Mouse (Mus musculus) neural tube, embryonic 15.5 days (tissue): ENCODE results near the gene Tmem221. TPM values are rescaled to one million over a fixed set of nuclear protein-coding genes. Genes with fewer than 3 reads are reported as not detected.
"Not testable (repeated sequence)": the region's sequence is repeated elsewhere in the genome, so short reads cannot be mapped to it uniquely, and the experiment has no call there.

Experiments used
- ATAC-seq: fragments of 200-750 bp; cut with Nextera tagmentation; 2 replicates; pipeline ENCODE4 v1.8.0; 2017; ENCODE audit warnings: mild to moderate bottlenecking, moderate TSS enrichment, moderate library complexity; ENCODE audit not compliant: low FRiP score
- H3K27ac ChIP-seq: fragments of 300-500 bp; sonication (generic); replicated peaks from 2 replicates; pipeline ENCODE4 v1.5.1; 2015; ENCODE audit warnings: mild to moderate bottlenecking, inconsistent platforms
- H3K27me3 ChIP-seq: fragments of 300-500 bp; sonication (generic); replicated peaks from 2 replicates; pipeline ENCODE4 v1.6.1; 2015; ENCODE audit warnings: inconsistent platforms
- H3K36me3 ChIP-seq: fragments of 300-500 bp; sonication (generic); 2 replicates; pipeline ENCODE4 v1.6.1; 2015; ENCODE audit warnings: inconsistent platforms
- H3K4me1 ChIP-seq: fragments of 300-500 bp; sonication (generic); 2 replicates; pipeline ENCODE4 v1.6.1; 2015; ENCODE audit warnings: inconsistent platforms
- H3K4me2 ChIP-seq: fragments of 300-500 bp; sonication (generic); 2 replicates; pipeline ENCODE4 v1.6.1; 2015; ENCODE audit warnings: inconsistent platforms, mild to moderate bottlenecking, moderate library complexity
- H3K4me3 ChIP-seq: fragments of 300-500 bp; sonication (generic); replicated peaks from 2 replicates; pipeline ENCODE4 v1.5.1; 2015; ENCODE audit warnings: mild to moderate bottlenecking, inconsistent platforms
- H3K9ac ChIP-seq: fragments of 300-500 bp; sonication (generic); replicated peaks from 2 replicates; pipeline ENCODE4 v1.6.1; 2015; ENCODE audit warnings: mild to moderate bottlenecking, inconsistent platforms
- H3K9me3 ChIP-seq: fragments of 300-500 bp; sonication (generic); replicated peaks from 2 replicates; pipeline ENCODE4 v1.6.1; 2016; ENCODE audit warnings: inconsistent platforms
- WGBS: fragments of 180-500 bp; shearing (Covaris S2); methylation state at CpG from one replicate; pipeline ENCODE4 v1.1.7; 2015; ENCODE audit warnings: mixed read lengths; 5-methylcytosine and 5-hydroxymethylcytosine counted together
- polyA plus RNA-seq: library from polyadenylated mRNA; unstranded; fragments of >200 nt; fragmentation: Nextera tagmentation; extraction: Ambion mirVana; gene quantifications from 2 replicates; pipeline ENCODE4 v1.2.1, GENCODE M21; 2015

The Tmem221 gene
- polyA plus RNA-seq, 1 experiment from 2014 or later, result 0.15 TPM

DNA sequence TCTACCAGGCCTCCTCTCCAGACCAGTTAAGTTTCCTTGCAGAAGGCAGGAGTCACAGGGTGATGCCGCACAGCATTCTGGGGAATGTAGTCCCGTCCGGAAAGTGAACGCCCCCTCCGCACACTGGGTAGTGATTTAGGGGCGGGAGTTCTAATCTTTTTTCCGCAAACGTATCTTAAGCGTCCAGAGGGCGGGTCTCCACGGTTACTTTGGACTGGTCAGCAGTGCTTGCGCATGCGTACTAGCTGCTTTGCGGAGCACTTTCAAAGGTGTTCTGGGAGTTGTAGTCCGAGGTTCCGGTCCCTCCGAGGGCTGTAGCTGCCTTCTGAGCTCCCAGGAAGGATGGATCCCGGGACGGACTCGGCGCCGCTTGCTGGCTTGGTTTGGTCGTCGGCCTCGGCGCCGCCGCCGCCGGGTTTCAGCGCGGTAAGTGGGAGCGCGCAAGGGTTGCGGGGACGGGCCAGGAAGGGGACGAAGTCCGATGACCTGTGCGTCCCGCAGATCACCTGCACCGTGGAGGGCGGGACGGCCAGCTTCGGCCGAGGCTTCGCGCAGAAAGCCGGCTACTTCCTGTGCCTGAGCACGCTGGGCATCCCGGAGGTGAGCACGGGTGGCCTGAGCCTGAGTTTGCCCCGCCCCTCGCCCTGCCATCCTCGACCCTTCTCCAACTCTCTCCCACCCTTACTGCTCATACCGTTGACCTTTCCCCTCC lies 15.9 kb downstream of the Tmem221 start, which contains the start of gene Mvb12a:
Gene Mvb12a (plus strand): TSS at position 291 of the 712 bp plus-strand sequence.
- Histone ChIP-seq H3K36me3 (peaks cover 24% of the 10 kb centered on the region), H3K27ac (peak within 1 kb of the TSS; percentile 77), H3K9me3 (no peaks in the 10 kb centered on the region), H3K4me1 (peaks cover 20% of the 10 kb centered on the region), H3K4me2 (peak within 1 kb of the TSS; percentile 85), H3K9ac (peak within 1 kb of the TSS; percentile 87), H3K27me3 (peaks cover 6% of the 10 kb centered on the region), H3K4me3 (peak within 1 kb of the TSS; percentile 94)
- WGBS, result under 1% methylated on average over 55 of the region's 55 CpGs
- ATAC-seq, result peak; percentile 96

DNA sequence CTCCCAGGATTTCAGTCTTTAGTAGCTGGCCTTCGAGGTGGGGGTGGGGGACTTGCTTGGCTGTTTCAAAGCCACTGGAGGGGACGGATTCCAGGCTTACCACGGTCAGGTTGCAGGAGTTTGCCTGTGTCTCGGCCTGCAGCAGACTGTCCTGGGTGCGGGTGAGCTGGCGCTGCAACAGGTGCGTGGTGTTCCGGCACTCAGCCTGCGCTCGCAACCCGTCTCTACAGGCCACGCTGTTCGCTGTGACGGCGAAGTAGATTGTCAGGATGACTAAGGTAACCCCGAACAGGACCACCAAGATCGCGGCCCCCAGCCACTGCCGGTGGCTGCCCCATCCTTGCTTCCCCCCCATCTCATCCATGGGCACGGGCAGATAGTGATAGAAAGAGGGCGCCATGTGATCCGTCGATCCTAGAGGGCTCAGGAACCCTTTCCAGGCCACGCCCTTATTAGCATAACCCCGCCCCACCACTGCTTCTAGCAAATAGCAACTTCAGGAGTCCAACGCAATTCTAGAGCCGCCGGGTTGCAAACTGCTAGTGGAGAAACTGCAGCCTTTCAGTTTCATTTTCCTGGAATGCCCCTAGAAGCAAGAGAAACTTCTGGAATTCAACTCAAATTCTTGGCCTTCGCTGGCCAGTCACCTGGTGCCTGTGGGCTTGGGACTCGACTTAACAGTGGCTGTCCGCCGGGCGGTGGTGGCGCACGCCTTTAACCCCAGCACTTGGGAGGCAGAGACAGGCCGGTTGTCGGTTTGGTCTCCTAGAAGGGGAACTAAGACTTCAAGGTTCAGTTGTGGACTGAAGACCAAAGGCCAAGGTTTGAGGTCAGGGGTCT lies 21.4 kb downstream of the Tmem221 start, which contains the start of gene Bst2:
Gene Bst2 (minus strand): TSS at position 429 of the 840 bp plus-strand sequence.
- H3K36me3 ChIP-seq, result no peaks in the 10 kb centered on the region
- H3K27ac ChIP-seq, result no peak within 1 kb of the TSS
- peak within 1 kb of the TSS; percentile 37; the same call in 1 of the 2 replicates for H3K9ac ChIP-seq
- peaks cover 11% of the 10 kb centered on the region for H3K4me1 ChIP-seq
- H3K4me2 ChIP-seq, result peak within 1 kb of the TSS; percentile 57
- H3K27me3 ChIP-seq, result peaks cover 25% of the 10 kb centered on the region
- H3K9me3 ChIP-seq, result no peaks in the 10 kb centered on the region
- H3K4me3 ChIP-seq, result peak within 1 kb of the TSS; percentile 35
- 4% methylated on average over 37 of the region's 37 CpGs for WGBS
- ATAC-seq, result no peak

DNA sequence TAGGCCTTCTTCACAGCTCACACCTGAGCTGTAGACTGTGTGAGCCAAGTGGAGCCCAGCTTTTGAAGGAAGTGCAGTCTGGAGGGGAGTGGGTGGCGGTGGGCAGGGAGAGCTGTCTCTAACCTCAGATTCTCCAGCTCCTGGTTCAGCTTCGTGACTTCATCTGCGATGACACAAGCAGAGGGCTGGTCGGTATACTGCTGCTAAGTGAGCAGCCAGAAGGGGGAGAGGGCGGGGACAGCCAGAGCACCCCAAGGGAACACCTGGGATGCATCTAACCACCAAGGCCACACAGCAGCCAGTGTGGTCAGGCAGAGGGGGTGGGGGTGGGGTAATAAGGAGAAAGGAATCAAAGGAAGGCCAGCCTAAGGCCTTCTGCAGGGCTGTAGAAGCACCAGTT lies 23.0 kb downstream of the Tmem221 start:
- ATAC-seq, result no peak
- WGBS, result 61% methylated on average over 5 of the region's 5 CpGs
- Histone ChIP-seq H3K27ac (no peak overlapping the region), H3K4me2 (peak overlapping the region; percentile 9; the same call in 1 of the 2 replicates), H3K4me3 (no peak overlapping the region), H3K36me3 (no peaks in the 10 kb centered on the region), H3K9me3 (no peaks in the 10 kb centered on the region), H3K27me3 (peaks cover 21% of the 10 kb centered on the region), H3K9ac (no peak overlapping the region), H3K4me1 (peaks cover 11% of the 10 kb centered on the region)

DNA sequence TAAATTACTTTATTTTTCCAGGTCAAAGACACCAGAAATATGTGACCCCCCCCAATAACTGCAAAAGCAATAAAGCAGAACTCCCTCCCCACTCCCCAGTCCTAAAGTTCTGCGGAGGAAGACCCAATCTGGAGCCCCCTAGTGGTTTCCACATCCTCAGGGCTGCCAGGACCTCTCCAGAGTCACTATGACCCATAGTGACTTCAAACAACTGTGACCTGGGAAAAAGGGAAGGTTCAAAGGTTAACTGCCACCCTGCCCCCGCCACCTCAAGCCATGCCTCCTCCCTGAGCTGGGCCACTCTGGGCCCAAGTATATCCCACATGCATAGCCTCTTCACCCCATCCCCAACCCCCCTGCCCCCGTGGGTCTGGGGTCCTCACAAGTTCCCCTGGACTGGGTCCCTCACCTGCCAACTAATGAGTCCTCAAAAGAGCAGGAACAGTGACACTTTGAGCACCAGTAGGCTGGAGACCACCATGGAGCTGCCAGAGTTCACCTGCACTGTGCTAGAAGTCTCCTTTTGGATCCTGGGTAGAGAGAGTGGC lies 24.3 kb downstream of the Tmem221 start:
- Histone ChIP-seq H3K9me3 (no peaks in the 10 kb centered on the region), H3K27me3 (peaks cover 21% of the 10 kb centered on the region), H3K4me3 (no peak overlapping the region), H3K9ac (no peak overlapping the region), H3K27ac (no peak overlapping the region), H3K36me3 (no peaks in the 10 kb centered on the region), H3K4me2 (no peak overlapping the region), H3K4me1 (peaks cover 11% of the 10 kb centered on the region)
- no peak for ATAC-seq
- 36% methylated on average over 3 of the region's 3 CpGs for WGBS

DNA sequence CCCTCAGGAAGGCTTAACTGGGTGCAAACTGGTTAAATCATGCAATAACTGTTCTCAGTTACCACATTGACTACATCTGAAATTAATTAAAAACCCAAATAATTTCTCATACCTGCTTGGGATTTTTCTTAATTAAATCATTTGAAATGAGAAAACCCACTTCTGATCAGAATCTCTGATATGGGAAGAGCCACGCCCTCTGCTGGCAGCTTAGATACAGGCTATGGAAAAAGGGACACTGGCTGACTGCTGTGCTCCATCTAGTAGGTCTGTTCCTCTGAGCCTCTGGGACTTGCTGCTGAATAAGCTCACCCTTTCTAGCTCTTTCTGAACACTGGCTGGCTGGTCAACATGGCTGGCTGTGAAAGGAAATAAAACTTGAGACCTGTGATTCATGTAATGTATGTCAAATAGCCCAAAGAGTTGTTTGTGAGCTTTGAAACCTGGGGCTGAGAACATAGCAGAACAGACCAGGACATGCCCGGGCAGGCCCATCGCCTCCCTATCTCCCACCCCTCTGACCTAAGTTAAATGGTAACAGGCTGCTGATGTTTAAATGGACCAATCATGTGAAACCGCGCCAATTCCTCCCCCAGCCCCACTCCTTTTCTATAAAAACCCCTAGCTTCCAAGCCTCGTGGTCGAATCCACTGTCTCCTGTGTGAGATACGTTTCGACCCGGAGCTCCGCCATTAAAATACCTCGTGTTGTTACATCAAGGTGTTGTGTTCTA lies 27.8 kb downstream of the Tmem221 start:
- ATAC-seq, H3K4me1 ChIP-seq, H3K4me2 ChIP-seq, H3K9ac ChIP-seq, H3K27ac ChIP-seq, H3K4me3 ChIP-seq, H3K9me3 ChIP-seq, H3K36me3 ChIP-seq: not testable (repeated sequence)
- peaks cover 23% of the 10 kb centered on the region for H3K27me3 ChIP-seq
- WGBS, result 72% methylated on average over 5 of the region's 12 CpGs

DNA sequence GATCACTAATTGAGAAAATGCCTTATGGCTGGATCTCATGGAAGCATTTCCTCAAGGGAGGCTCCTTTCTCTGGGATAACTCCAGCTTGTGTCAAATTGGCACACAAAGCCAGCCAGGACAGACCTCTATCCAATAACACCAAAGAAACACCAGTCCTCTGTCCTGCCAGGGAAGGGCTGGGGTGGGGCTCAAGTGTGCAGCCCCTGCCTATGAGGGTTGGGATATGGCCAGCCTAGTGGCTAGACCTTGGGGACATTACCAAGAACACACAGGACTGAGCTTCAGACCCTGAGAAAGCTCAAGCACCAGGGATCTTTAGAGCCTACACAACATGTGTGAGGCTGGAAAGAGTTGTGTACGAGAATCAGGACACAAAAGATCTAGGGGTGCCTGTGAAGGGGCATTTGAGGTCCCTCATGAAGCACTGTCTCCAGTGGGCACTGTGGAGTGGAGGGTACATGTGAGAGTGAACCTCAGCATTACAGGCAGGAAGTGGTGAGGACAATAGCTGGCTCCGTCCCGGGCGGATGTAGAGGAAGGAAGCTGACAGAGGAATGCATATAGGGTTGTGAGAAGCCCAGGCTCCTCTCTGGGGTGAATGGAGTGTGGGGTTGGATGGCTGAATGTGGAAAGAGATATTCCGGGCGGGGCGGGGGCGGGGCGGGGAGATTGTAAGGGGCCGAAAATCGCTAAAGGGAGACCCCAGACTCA lies 30.2 kb downstream of the Tmem221 start:
- H3K9me3 ChIP-seq, result no peaks in the 10 kb centered on the region
- no peaks in the 10 kb centered on the region for H3K36me3 ChIP-seq
- H3K4me1 ChIP-seq, result 0 out of 2 replicates have a peak, but pooled peaks cover 5% of the 10 kb centered on the region
- WGBS, result 84% methylated on average over 11 of the region's 11 CpGs
- no peak overlapping the region for H3K4me3 ChIP-seq
- H3K4me2 ChIP-seq, result no peak overlapping the region
- peaks cover 42% of the 10 kb centered on the region for H3K27me3 ChIP-seq
- H3K9ac ChIP-seq, result no peak overlapping the region
- ATAC-seq, result no peak
- no peak overlapping the region for H3K27ac ChIP-seq

DNA sequence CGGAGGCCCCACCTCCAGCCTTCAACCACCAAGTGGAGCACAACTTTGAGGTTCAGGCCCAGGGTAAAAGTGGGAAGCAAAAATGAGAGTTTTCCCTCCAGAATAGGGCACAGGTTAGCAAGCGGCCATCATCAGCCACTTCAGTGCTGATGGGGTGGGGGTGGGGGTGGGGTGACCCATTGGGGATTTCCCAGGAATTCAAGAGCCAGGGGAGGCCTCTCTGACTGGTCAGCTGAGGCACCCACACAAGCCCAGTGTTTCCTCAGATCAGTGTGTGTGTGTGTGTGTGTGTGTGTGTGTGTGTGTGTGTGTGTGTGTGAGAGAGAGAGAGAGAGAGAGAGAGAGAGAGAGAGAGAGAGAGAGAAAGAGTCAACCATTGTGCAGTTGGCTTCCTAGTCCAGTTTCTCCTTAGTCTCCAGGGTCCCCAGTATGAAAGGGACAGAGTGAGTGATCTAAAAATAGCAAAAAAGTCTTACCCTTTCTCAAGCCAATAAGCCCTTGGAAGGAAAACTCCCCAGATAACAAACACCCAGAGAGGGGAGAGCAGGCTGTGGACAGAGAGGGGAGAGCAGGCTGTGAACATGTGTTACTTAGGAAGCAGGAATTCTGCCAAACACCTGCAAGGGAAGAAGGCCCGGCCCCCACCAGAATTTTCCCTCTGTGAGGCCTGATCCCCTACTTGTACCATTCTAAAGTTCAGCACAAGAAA lies 31.4 kb downstream of the Tmem221 start:
- 46% methylated on average over 3 of the region's 3 CpGs for WGBS
- Histone ChIP-seq H3K4me3 (no peak overlapping the region), H3K9ac (no peak overlapping the region), H3K36me3 (no peaks in the 10 kb centered on the region), H3K9me3 (no peaks in the 10 kb centered on the region), H3K4me1 (0 out of 2 replicates have a peak, but pooled peaks cover 5% of the 10 kb centered on the region), H3K27ac (no peak overlapping the region), H3K4me2 (no peak overlapping the region), H3K27me3 (peaks cover 51% of the 10 kb centered on the region)
- no peak for ATAC-seq

DNA sequence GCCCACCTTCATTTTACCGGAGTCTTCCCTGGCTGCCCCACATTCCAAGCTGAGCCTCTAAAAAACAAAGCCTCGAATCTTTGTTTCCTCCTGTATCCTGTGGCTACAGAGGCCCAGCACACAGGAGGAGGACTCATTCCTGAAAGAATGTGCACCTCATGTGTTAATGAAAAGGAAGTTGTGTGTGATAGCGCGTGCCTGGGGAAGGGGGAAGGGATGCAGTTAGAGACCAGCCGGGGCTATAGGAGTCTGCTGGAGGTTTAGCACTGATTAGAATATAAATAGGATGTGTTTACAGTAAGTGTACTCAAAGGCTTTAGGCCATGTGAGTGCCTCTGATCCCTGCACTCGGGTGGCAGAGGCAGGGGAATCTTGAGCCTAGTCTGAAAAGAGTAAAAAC lies 32.4 kb downstream of the Tmem221 start:
- ATAC-seq, result no peak

DNA sequence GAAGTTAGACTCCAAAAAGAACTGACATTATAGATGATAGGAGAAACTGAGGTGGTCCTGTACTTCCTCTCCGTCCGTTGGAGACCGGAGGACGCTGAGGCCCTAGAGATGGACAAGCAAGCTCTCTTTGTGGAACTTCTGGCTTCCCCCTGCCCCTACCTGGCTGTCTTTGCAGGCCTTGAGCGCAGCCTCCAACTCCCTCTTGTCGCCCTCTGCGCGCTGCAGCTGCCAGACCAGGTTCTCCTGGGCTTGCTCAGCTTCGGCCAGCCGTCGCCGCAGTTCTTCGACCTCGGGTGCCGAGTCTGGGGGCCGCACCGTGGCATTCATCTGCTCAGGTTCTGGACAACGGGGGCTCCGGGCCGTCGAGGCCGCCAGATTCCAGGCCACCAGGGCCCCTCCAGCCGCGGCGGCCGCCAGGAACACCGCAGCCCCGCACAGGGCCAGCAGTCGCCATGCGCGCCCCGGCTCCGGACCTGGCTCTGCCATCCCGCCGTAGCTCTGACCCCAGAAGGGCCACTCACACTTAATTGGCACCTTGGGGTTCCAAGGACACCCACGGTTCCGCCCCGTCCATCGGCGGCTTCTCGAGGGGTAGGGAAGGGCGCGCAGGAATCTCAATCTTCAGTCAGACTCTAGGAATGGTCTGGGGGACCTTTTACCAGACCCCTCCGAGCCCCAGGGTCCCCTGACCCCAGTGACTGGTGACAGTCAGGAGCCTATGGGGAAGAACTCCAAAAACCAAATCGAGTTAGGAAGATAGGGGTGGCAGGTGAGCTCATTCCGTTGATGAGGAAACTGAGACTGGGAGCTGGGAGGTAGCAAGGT lies 33.2 kb downstream of the Tmem221 start, which contains the start of gene Ccdc194:
Gene Ccdc194 (minus strand): TSS at position 486 of the 825 bp plus-strand sequence.
- Histone ChIP-seq H3K9me3 (no peaks in the 10 kb centered on the region), H3K36me3 (no peaks in the 10 kb centered on the region), H3K4me3 (no peak within 1 kb of the TSS), H3K4me2 (peak within 1 kb of the TSS; percentile 6; the same call in 1 of the 2 replicates), H3K9ac (no peak within 1 kb of the TSS), H3K4me1 (peaks cover 13% of the 10 kb centered on the region; the same call in 1 of the 2 replicates), H3K27me3 (peaks cover 58% of the 10 kb centered on the region), H3K27ac (no peak within 1 kb of the TSS)
- WGBS, result 10% methylated on average over 46 of the region's 46 CpGs
- ATAC-seq, result no peak

More for the DNA sequence above, 32.4 kb downstream of the Tmem221 start:
- Histone ChIP-seq H3K9ac (no peak overlapping the region), H3K9me3 (no peaks in the 10 kb centered on the region), H3K27ac (no peak overlapping the region), H3K4me2 (no peak overlapping the region), H3K36me3 (no peaks in the 10 kb centered on the region), H3K27me3 (peaks cover 53% of the 10 kb centered on the region), H3K4me1 (peaks cover 13% of the 10 kb centered on the region; the same call in 1 of the 2 replicates), H3K4me3 (no peak overlapping the region)
- 11% methylated on average over 6 of the region's 6 CpGs for WGBS
